Mouse (Mus musculus): Measurements from ENCODE around the gene Ankrd44.

DNA sequence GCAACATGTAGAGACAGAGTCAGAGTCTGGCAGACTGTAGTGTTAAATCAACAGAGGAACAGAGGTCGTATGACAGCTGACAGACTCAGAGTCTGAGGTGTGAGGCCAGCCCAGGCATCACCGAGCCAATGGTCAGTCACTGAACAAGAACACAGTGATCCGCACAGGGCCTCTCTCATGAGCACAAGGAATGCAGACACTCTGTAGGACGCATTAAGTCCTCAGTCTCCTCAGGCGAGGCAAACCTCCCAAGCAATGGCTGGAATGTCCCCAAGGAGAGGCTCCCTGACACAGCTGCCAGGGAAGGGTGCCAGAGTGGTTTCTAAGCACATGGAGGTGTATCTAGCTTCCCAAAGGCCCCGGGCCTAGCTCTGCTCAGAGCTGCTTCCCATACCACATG lies 96.0 kb downstream of the Ankrd44 start:
- TF ChIP-seq CTCF (IDR thresholded peaks at IDR 0.05; ENCODE audit: control insufficient read depth, insufficient read depth, insufficient read length) (no peak), USF1 (IDR thresholded peaks at IDR 0.05; ENCODE audit: low read depth) (no peak), FOSL1 (IDR thresholded peaks at IDR 0.05; ENCODE audit: insufficient read depth, low read length, poor library complexity, severe bottlenecking) (no peak), MYOD1 (IDR thresholded peaks at IDR 0.05; ENCODE audit: control insufficient read depth, insufficient read length, low read depth) (no peak), CEBPB (IDR thresholded peaks at IDR 0.05; ENCODE audit: low read depth) (no peak), MAX (IDR thresholded peaks at IDR 0.05) (no peak), MYOG (IDR thresholded peaks at IDR 0.05; ENCODE audit: control insufficient read depth, extremely low read depth, insufficient read length) (no peak)
